Mouse (Mus musculus) midbrain, postnatal 0 days (tissue): ENCODE data around the gene Zfp560. TPM values are rescaled to one million over a fixed set of nuclear protein-coding genes. Genes with fewer than 3 reads are reported as not detected.

Experiments
- ATAC-seq: fragments of 200-750 bp; cut with Nextera tagmentation; 2 replicates; pipeline ENCODE4 v1.8.0; 2017; ENCODE audit warnings: moderate number of reproducible peaks, mild to moderate bottlenecking, moderate TSS enrichment, moderate library complexity; ENCODE audit not compliant: low FRiP score
- DNase-seq: peaks from one replicate; pipeline ENCODE4 v3.0.0-alpha.2; 2015; ENCODE audit warnings: low spot score
- H3K27ac ChIP-seq: fragments of 300-500 bp; sonication (generic); 2 replicates; pipeline ENCODE4 v1.5.1; 2014; ENCODE audit warnings: low read depth, mild to moderate bottlenecking, low read length, mixed read lengths
- H3K27me3 ChIP-seq: fragments of 300-500 bp; sonication (generic); 2 replicates; pipeline ENCODE4 v1.6.1; 2014; ENCODE audit warnings: low read length, control low read depth, mixed read lengths; ENCODE audit not compliant: insufficient read depth
- H3K36me3 ChIP-seq: fragments of 300-500 bp; sonication (generic); 2 replicates; pipeline ENCODE4 v1.6.1; 2014; ENCODE audit warnings: low read length, control low read depth, mixed read lengths; ENCODE audit not compliant: insufficient read depth
- H3K4me1 ChIP-seq: fragments of 300-500 bp; sonication (generic); 2 replicates; pipeline ENCODE4 v1.6.1; 2014; ENCODE audit warnings: mild to moderate bottlenecking, control low read depth, antibody characterized with exemption, low read length, mixed read lengths; ENCODE audit not compliant: insufficient read depth
- H3K4me2 ChIP-seq: fragments of 300-500 bp; sonication (generic); 2 replicates; pipeline ENCODE4 v1.6.1; 2014; ENCODE audit warnings: low read depth, mild to moderate bottlenecking, low read length, mixed read lengths; ENCODE audit not compliant: poor library complexity, severe bottlenecking
- H3K4me3 ChIP-seq: fragments of 300-500 bp; sonication (generic); 2 replicates; pipeline ENCODE4 v1.5.1; 2014; ENCODE audit warnings: low read depth, mild to moderate bottlenecking, low read length, moderate library complexity
- H3K9ac ChIP-seq: fragments of 300-500 bp; sonication (generic); replicated peaks from 2 replicates; pipeline ENCODE4 v1.6.1; 2014; ENCODE audit warnings: mild to moderate bottlenecking, low read length, moderate library complexity, mixed read lengths; ENCODE audit not compliant: poor library complexity, severe bottlenecking
- H3K9me3 ChIP-seq: fragments of 300-500 bp; sonication (generic); 2 replicates; pipeline ENCODE4 v1.6.1; 2016; ENCODE audit warnings: low read length, control low read depth
- CTCF ChIP-seq: IDR thresholded peaks from 2 replicates; pipeline ENCODE4 v1.5.1; 2016; ENCODE audit warnings: antibody characterized with exemption, mild to moderate bottlenecking
- WGBS: fragments of 180-500 bp; shearing (Covaris S2); extraction: QIAGEN DNeasy Blood & Tissue Kit; methylation state at CpG from one replicate; pipeline ENCODE4 v1.1.7; 2014; 5-methylcytosine and 5-hydroxymethylcytosine counted together
- polyA plus RNA-seq: library from polyadenylated mRNA; unstranded; fragments of >200 nt; fragmentation: Nextera tagmentation; extraction: Ambion mirVana; gene quantifications from 2 replicates; pipeline ENCODE4 v1.2.1, GENCODE M21; 2015
- total RNA-seq: library from RNA; depleted of rRNA; stranded (reverse); fragments of >200 nt; gene quantifications from 2 replicates; pipeline ENCODE4 v1.2.3, GENCODE M21; 2014; rRNA removed

The Zfp560 gene
- total RNA-seq (23.6 and 45.2 TPM in 2 replicates), polyA plus RNA-seq (73.4 and 73.6 TPM in 2 replicates)

GRCm38 (mm10) chr9:20384532-20385342, at the start of gene Zfp560:
Gene Zfp560 (minus strand): TSS chr9:20385177.
- no peaks in the 10 kb centered on the region for H3K9me3 ChIP-seq
- ATAC-seq (peak; percentile 99), DNase-seq (peak; percentile 96)
- no peaks in the 10 kb centered on the region for H3K27me3 ChIP-seq
- 0 out of 2 replicates have a peak, but pooled peaks cover 8% of the 10 kb centered on the region for H3K4me1 ChIP-seq
- 3% methylated on average over 40 of the region's 40 CpGs for WGBS
- peak within 1 kb of the TSS; percentile 72 for H3K4me2 ChIP-seq
- H3K36me3 ChIP-seq, result no peaks in the 10 kb centered on the region
- H3K27ac ChIP-seq, result peak within 1 kb of the TSS; percentile 57
- peak within 1 kb of the TSS; percentile 69 for H3K9ac ChIP-seq
- peak; percentile 72 for TF ChIP-seq CTCF
- H3K4me3 ChIP-seq, result peak within 1 kb of the TSS; percentile 51

GRCm38 (mm10) chr9:20430004-20430403, 45.0 kb upstream of the Zfp560 start:
- no peaks in the 10 kb centered on the region for H3K36me3 ChIP-seq
- ATAC-seq, result no peak
- WGBS, result 83% methylated on average over 3 of the region's 3 CpGs
- no peak overlapping the region for H3K27ac ChIP-seq
- no peak for DNase-seq
- no peaks in the 10 kb centered on the region for H3K9me3 ChIP-seq
- H3K4me3 ChIP-seq, result no peak overlapping the region
- no peak overlapping the region for H3K9ac ChIP-seq
- no peak overlapping the region for H3K4me2 ChIP-seq
- no peak for TF ChIP-seq CTCF
- H3K4me1 ChIP-seq, result no peaks in the 10 kb centered on the region
- no peaks in the 10 kb centered on the region for H3K27me3 ChIP-seq

- H3K36me3 ChIP-seq, result no peaks in the 10 kb centered on the region
- H3K9me3 ChIP-seq, result no peaks in the 10 kb centered on the region
- ATAC-seq (no peak), DNase-seq (no peak)
- no peak overlapping the region for H3K4me3 ChIP-seq
- TF ChIP-seq CTCF, result no peak
- WGBS, result 41% methylated on average over 1 of the region's 1 CpGs
- H3K27me3 ChIP-seq, result no peaks in the 10 kb centered on the region
- H3K4me2 ChIP-seq, result no peak overlapping the region
- H3K4me1 ChIP-seq, result no peaks in the 10 kb centered on the region
- no peak overlapping the region for H3K9ac ChIP-seq
- no peak overlapping the region for H3K27ac ChIP-seq
Measured at GRCm38 (mm10) chr9:20411460-20411859, 26.5 kb upstream of the Zfp560 start.

- TF ChIP-seq CTCF, result no peak
- 90% methylated on average over 2 of the region's 2 CpGs for WGBS
- Histone ChIP-seq H3K27me3 (no peaks in the 10 kb centered on the region), H3K4me1 (no peaks in the 10 kb centered on the region), H3K36me3 (no peaks in the 10 kb centered on the region), H3K9ac (no peak overlapping the region), H3K4me3 (no peak overlapping the region), H3K4me2 (no peak overlapping the region), H3K9me3 (no peaks in the 10 kb centered on the region), H3K27ac (no peak overlapping the region)
- DNase-seq (no peak), ATAC-seq (no peak)
Measured at GRCm38 (mm10) chr9:20409319-20409718, 24.3 kb upstream of the Zfp560 start.

- peak overlapping the region; percentile 72 for H3K4me2 ChIP-seq
- no peaks in the 10 kb centered on the region for H3K27me3 ChIP-seq
- no peak for DNase-seq
- no peaks in the 10 kb centered on the region for H3K9me3 ChIP-seq
- peak overlapping the region; percentile 51 for H3K4me3 ChIP-seq
- H3K27ac ChIP-seq, result peak overlapping the region; percentile 43
- peak overlapping the region; percentile 69 for H3K9ac ChIP-seq
- TF ChIP-seq CTCF, result no peak; the same call in 1 of the 2 replicates
- 0 out of 2 replicates have a peak, but pooled peaks cover 8% of the 10 kb centered on the region for H3K4me1 ChIP-seq
- 23% methylated on average over 16 of the region's 16 CpGs for WGBS
- peak; percentile 83 for ATAC-seq
- no peaks in the 10 kb centered on the region for H3K36me3 ChIP-seq
Measured at GRCm38 (mm10) chr9:20385343-20385703, 346 bp upstream of the Zfp560 start.

- peak overlapping the region; percentile 51; the same call in 1 of the 2 replicates for H3K4me3 ChIP-seq
- DNase-seq, result no peak
- no peak overlapping the region for H3K27ac ChIP-seq
- H3K27me3 ChIP-seq, result no peaks in the 10 kb centered on the region
- H3K9ac ChIP-seq, result no peak overlapping the region
- H3K4me1 ChIP-seq, result 0 out of 2 replicates have a peak, but pooled peaks cover 8% of the 10 kb centered on the region
- ATAC-seq, result no peak
- WGBS, result 92% methylated on average over 7 of the region's 7 CpGs
- no peaks in the 10 kb centered on the region for H3K9me3 ChIP-seq
- no peaks in the 10 kb centered on the region for H3K36me3 ChIP-seq
- H3K4me2 ChIP-seq, result peak overlapping the region; percentile 72
- TF ChIP-seq CTCF, result no peak
Measured at GRCm38 (mm10) chr9:20383659-20384058, 1.3 kb downstream of the Zfp560 start.
